Mouse (Mus musculus): ENCODE measurements around the gene Itsn2. TPM values are rescaled to one million over a fixed set of nuclear protein-coding genes. Genes with fewer than 3 reads are reported as not detected.
A peak's percentile ranks its signal among the peaks of the same experiment; 100 is the strongest.

The Itsn2 gene
- polyA plus RNA-seq, 1 experiment = 0.84 TPM

DNA sequence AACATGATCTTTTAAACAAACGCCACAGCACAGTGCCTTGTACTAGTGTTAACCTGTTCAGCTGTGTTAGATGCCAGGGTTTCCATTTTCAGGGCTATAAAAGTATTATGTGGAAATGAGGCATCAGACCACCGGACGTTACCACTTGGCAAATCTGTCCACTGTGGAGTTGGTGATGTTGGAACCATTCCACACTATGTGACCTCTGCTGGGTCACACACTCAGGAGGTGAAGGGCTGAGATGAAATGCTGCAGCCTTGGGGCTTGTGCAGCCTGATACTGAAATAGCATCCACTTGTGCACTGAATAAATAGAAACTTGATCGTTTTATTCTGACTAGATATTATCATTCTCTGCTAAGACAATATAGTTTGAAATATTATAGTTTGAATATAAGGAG is 120.9 kb downstream of the Itsn2 start:
- H3K4me3 ChIP-seq (replicated peaks) = no peak overlapping the region
- peaks cover 62% of the 10 kb centered on the region for H3K36me3 ChIP-seq (ENCODE audit: control insufficient read depth)
- TF ChIP-seq GATA1 (IDR thresholded peaks at IDR 0.05; ENCODE audit: low read length) = no peak
- TF ChIP-seq TAL1 (IDR thresholded peaks at IDR 0.05; ENCODE audit: low read length) = no peak
- H3K4me1 ChIP-seq (ENCODE audit: control insufficient read depth) = peaks cover 41% of the 10 kb centered on the region
- no peaks in the 10 kb centered on the region for H3K9me3 ChIP-seq (ENCODE audit: control insufficient read depth, low read length)
- no peaks in the 10 kb centered on the region for H3K27me3 ChIP-seq (ENCODE audit: control insufficient read depth)

DNA sequence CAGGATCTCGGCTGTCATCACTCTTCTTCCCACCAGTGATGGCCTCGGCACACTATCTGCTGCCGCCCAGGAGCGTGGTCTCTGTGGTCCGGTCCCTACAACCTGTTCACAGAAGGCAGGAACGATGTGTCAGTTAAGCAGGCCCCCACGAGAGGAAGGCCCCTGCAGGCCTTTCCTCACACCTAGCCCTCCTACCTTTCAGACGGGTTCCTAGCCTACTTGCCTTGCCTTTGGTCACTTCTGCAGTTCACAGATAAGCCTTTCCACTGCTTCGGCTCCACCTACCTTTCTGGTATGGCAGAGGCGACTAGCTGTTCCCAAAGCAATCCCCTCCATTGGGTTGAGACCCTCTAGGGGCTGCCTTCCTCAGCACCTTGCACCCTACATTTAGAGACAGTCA is 123.2 kb downstream of the Itsn2 start:
- Histone ChIP-seq H3K4me3 (replicated peaks) (peak overlapping the region; percentile 11), H3K4me1 (ENCODE audit: control insufficient read depth) (peaks cover 64% of the 10 kb centered on the region), H3K27me3 (ENCODE audit: control insufficient read depth) (no peaks in the 10 kb centered on the region), H3K36me3 (ENCODE audit: control insufficient read depth) (peaks cover 42% of the 10 kb centered on the region), H3K9me3 (ENCODE audit: control insufficient read depth, low read length) (no peaks in the 10 kb centered on the region)
- peak; percentile 42; the same call in 2 of the 3 replicates for TF ChIP-seq TAL1 (IDR thresholded peaks at IDR 0.05; ENCODE audit: low read length)
- no peak for TF ChIP-seq GATA1 (IDR thresholded peaks at IDR 0.05; ENCODE audit: low read length)

DNA sequence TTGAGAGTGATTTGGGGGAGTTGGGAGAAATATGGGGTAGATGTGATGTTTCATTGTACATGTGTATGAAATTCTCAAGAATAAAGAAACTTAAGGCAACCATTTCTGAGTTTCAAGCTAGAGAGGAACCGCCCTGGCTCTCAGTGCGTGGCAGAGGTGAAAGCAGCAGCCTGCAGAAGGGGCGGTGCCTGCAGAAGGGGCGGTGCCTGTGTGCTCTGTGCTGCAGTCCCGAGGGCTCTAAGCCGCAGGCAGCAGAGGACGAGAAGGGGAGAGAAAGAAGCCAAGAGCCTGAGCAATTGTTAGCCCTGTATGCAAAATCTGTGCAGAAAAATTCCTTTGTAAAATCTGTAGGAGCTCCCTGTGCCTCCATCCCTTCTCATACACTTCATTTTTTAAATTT is 125.0 kb downstream of the Itsn2 start:
- TF ChIP-seq GATA1 (IDR thresholded peaks at IDR 0.05; ENCODE audit: low read length) (no peak), TAL1 (IDR thresholded peaks at IDR 0.05; ENCODE audit: low read length) (no peak)
- Histone ChIP-seq H3K27me3 (ENCODE audit: control insufficient read depth) (no peaks in the 10 kb centered on the region), H3K4me1 (ENCODE audit: control insufficient read depth) (peaks cover 64% of the 10 kb centered on the region), H3K9me3 (ENCODE audit: control insufficient read depth, low read length) (no peaks in the 10 kb centered on the region), H3K36me3 (ENCODE audit: control insufficient read depth) (peaks cover 26% of the 10 kb centered on the region), H3K4me3 (replicated peaks) (peak overlapping the region; percentile 38)

DNA sequence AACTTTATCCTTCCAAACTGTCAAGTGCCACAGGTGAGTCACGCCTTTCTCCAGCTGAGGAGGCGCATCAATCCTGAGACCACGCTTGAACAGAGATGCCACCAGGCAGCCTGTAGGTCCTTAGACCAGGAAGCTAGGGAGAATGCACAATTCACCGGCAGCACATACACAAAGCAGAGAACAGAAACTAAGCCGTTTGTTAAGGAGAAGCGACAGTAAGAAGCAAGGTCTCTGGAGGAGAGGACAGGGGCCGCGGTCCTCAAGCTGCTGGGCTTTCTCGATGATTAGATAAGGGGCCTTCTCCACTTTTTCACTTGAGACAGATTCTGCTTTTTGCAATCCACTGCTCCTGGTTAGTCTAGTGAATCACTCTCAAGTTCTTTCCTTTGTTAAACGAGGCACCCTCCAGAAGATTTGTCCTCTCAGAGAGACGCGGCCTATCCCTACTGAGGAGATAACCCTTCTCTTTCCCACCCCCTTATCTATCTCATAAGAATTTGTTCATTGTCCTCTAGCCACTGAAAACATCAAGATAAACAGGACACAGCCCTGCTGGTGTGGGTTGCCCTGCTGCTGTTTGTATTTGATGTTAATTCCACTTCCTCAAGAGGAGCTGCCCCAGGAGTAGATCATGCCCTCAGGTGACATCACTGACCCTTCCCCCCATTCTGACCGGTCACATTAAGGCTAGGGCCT is 126.8 kb downstream of the Itsn2 start:
- H3K4me3 ChIP-seq (replicated peaks) = peak overlapping the region; percentile 49
- no peak for TF ChIP-seq TAL1 (IDR thresholded peaks at IDR 0.05; ENCODE audit: low read length)
- no peak for TF ChIP-seq GATA1 (IDR thresholded peaks at IDR 0.05; ENCODE audit: low read length)

DNA sequence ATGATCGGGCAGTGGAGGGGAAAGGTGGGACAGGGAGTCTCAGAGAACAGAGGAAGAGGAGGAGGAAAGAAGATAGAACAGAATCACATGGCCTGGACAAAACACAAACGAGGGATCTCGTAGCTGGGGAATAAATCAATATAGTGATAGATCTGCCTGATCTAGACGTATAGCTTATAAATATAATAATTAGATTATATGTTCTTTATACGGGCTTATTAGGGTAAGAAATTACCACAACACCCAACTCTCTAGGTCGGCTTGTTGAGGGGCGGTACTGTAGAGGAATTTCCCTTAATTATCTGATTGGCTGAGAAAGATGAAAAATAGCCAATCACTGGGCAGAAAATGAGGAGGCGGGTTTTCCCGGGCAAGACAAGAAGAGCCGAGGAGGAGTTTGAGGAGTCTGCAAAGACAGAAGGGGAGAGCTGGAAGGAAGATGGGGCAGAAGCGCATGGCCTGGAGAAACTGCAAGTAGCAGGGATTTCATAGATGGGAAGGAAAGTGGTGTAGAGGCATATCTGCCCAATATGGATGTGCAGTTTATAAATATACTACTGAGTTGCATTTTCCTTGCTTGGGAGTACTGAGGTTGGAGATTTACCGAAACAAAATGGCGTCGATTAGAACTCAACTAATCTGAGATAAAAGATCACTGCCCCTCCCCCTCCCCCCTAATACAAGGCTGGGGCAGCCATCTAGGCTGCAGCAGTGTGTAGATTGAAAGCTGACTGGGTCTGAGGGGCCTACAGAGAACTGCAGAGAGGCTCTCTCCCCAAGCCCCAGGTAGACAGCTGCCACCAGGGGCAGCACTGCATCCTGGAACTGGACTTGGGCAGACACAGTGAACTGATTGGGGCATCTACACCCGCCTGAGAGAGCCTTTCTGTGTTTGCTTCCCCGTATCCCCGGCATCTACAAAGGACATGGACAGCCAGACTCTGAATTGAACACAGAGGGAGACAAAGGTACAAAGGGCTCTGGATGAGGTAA is 127.6 kb downstream of the Itsn2 start:
- Histone ChIP-seq H3K27me3 (ENCODE audit: control insufficient read depth) (no peaks in the 10 kb centered on the region), H3K36me3 (ENCODE audit: control insufficient read depth) (peaks cover 5% of the 10 kb centered on the region), H3K4me1 (ENCODE audit: control insufficient read depth) (peaks cover 56% of the 10 kb centered on the region), H3K4me3 (replicated peaks) (peak overlapping the region; percentile 49), H3K9me3 (ENCODE audit: control insufficient read depth, low read length) (no peaks in the 10 kb centered on the region)
- no peak for TF ChIP-seq GATA1 (IDR thresholded peaks at IDR 0.05; ENCODE audit: low read length)
- TF ChIP-seq TAL1 (IDR thresholded peaks at IDR 0.05; ENCODE audit: low read length) = no peak

More for the DNA sequence above, 126.8 kb downstream of the Itsn2 start:
- Histone ChIP-seq H3K36me3 (ENCODE audit: control insufficient read depth) (peaks cover 12% of the 10 kb centered on the region), H3K4me1 (ENCODE audit: control insufficient read depth) (peaks cover 62% of the 10 kb centered on the region), H3K27me3 (ENCODE audit: control insufficient read depth) (no peaks in the 10 kb centered on the region), H3K9me3 (ENCODE audit: control insufficient read depth, low read length) (no peaks in the 10 kb centered on the region)

DNA sequence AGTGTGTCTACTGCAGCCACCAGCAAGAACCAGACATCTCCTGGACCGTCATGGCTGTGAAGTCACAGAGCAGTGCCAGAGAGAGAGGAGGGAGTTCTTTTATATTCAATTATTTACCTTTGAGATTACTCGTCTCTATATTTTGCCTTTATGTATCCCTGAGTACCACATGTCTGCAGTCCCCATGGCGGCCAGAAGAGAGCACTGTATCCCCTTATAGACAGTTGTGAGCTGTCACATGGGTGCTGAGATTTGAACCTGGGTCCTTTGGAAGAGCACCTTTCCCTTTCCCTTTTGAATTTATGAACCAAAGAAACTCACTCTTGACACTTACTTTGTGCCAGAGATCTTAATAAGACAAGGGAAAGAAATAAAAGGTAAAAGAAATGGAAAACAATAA is 136.7 kb downstream of the Itsn2 start:
- no peak overlapping the region for H3K4me3 ChIP-seq (replicated peaks)
- H3K9me3 ChIP-seq (ENCODE audit: control insufficient read depth, low read length) = no peaks in the 10 kb centered on the region

DNA sequence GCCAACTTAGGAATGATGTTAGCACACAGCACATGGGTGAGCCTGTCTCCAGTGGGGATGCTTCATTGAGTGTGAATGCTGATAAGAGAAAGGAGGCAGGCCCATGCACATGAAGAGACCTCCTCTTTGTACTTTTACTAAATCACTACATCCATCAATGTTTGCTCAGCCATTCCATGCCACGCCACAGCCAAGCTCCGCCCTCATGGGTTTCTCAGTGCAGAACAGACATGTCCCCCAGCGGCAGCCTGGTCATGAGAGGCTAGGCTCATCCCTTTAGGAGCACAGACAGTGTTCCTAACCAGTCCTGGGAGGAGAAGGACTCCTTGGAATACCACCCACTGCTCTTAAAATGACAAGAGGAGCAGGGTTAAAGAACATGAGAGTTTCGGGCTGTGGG is 139.2 kb downstream of the Itsn2 start:
- Histone ChIP-seq H3K4me1 (ENCODE audit: control insufficient read depth) (no peaks in the 10 kb centered on the region), H3K36me3 (ENCODE audit: control insufficient read depth) (no peaks in the 10 kb centered on the region), H3K4me3 (replicated peaks) (no peak overlapping the region), H3K9me3 (ENCODE audit: control insufficient read depth, low read length) (no peaks in the 10 kb centered on the region), H3K27me3 (ENCODE audit: control insufficient read depth) (no peaks in the 10 kb centered on the region)
- TF ChIP-seq TAL1 (IDR thresholded peaks at IDR 0.05; ENCODE audit: low read length) (no peak), GATA1 (IDR thresholded peaks at IDR 0.05; ENCODE audit: low read length) (no peak)

More for the DNA sequence above, 136.7 kb downstream of the Itsn2 start:
- H3K36me3 ChIP-seq (ENCODE audit: control insufficient read depth) = no peaks in the 10 kb centered on the region
- no peaks in the 10 kb centered on the region for H3K27me3 ChIP-seq (ENCODE audit: control insufficient read depth)
- no peak for TF ChIP-seq GATA1 (IDR thresholded peaks at IDR 0.05; ENCODE audit: low read length)
- TF ChIP-seq TAL1 (IDR thresholded peaks at IDR 0.05; ENCODE audit: low read length) = no peak
- no peaks in the 10 kb centered on the region for H3K4me1 ChIP-seq (ENCODE audit: control insufficient read depth)

DNA sequence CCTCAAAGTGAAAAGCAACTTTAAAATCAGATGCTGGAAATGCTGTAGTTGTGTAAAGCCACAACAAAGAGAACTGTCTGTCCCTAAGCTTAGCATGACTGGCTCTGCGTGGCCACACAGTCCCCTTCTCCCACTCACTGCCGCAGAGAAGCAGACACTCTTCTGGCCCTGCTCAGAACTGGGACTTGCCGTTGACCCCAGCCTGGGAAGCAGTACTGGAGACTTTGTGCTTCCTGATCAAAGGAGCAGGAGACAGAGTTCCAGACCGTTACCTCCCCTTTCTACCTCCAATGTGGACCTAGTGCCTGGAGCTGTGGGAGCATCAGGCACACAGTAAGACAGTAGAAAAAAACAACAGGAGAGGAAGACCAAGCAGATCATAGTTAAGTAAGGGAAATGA is 139.9 kb downstream of the Itsn2 start:
- Histone ChIP-seq H3K4me1 (ENCODE audit: control insufficient read depth) (no peaks in the 10 kb centered on the region), H3K36me3 (ENCODE audit: control insufficient read depth) (no peaks in the 10 kb centered on the region), H3K4me3 (replicated peaks) (no peak overlapping the region), H3K27me3 (ENCODE audit: control insufficient read depth) (no peaks in the 10 kb centered on the region), H3K9me3 (ENCODE audit: control insufficient read depth, low read length) (no peaks in the 10 kb centered on the region)
- TF ChIP-seq TAL1 (IDR thresholded peaks at IDR 0.05; ENCODE audit: low read length) (no peak), GATA1 (IDR thresholded peaks at IDR 0.05; ENCODE audit: low read length) (no peak)

DNA sequence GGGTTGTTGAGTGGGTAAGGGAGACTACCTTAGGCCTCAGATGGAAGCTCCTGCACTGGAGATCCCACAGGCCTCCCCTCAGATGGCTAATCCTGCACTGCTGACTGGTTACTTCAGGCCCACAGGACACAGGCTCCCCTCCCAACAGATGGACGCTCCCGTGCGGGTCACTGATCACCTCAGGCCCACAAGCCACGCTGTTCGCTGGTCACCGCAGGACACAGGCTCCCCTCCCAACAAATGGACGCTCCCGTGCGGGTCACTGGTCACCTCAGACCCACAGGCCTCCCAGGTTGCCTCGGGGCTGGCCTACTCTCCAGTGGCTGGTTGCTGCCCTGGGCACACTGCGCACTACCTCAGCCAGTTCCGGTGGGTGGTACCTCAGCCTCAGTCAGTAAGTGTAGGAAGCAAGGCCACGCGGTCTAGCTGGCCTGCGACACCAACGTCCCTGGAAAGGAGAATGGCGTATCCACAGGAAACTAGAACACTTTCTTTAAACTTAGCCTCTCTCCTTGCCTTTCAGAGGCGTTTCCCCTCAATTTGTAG is 145.7 kb downstream of the Itsn2 start, which contains the start of gene Fam228a:
Fam228a (minus strand) TSS at position 400 of the 546 bp plus-strand sequence.
- Histone ChIP-seq H3K27me3 (ENCODE audit: control insufficient read depth) (no peaks in the 10 kb centered on the region), H3K4me1 (ENCODE audit: control insufficient read depth) (no peaks in the 10 kb centered on the region), H3K36me3 (ENCODE audit: control insufficient read depth) (no peaks in the 10 kb centered on the region), H3K9me3 (ENCODE audit: control insufficient read depth, low read length) (no peaks in the 10 kb centered on the region), H3K4me3 (replicated peaks) (no peak within 1 kb of the TSS)
- TF ChIP-seq TAL1 (IDR thresholded peaks at IDR 0.05; ENCODE audit: low read length) = no peak
- TF ChIP-seq GATA1 (IDR thresholded peaks at IDR 0.05; ENCODE audit: low read length) = no peak

Data from erythroblast, embryonic 14.5 days (primary cell).